9 mouse cellular contexts compared by ENCODE assay signal in genomic region chr15:10648372-10649109, GRCm38 (mm10).
DNase-seq lines count a peak whose midpoint lies in the region; ATAC-seq and TF ChIP-seq lines count a peak whose summit lies in the region.
"Had no signal": no experiment of that assay in that cellular context is flagged by ENCODE, and none has a peak within 500 bp of the region (broad histone marks: within the 10 kb centered on the region; RNA-seq: fewer than 3 reads in every experiment).

No protein-coding gene starts in this region.

- no peak overlapping the region for H3K4me3 ChIP-seq in lung, embryonic 14.5 days (ENCODE audit: low read depth, low read length)
- no peak overlapping the region for H3K4me3 ChIP-seq in forebrain, postnatal 0 days (ENCODE audit: low read depth, low read length)
- H3K4me3 ChIP-seq in kidney, embryonic 14.5 days (ENCODE audit: low read length) = no peak overlapping the region
- H3K4me3 ChIP-seq in layer of hippocampus, adult 2 months = no peak overlapping the region

- H3K36me3 ChIP-seq in lung, embryonic 14.5 days (ENCODE audit: insufficient read depth) = 0 out of 2 replicates have a peak, but pooled peaks cover 3% of the 10 kb centered on the region
- H3K36me3 ChIP-seq in forebrain, postnatal 0 days (ENCODE audit: insufficient read depth) = no peaks in the 10 kb centered on the region
- no peaks in the 10 kb centered on the region for H3K36me3 ChIP-seq in kidney, embryonic 14.5 days (ENCODE audit: control insufficient read depth, insufficient read depth, low read length)
- H3K36me3 ChIP-seq: G1E had no signal

- 4% methylated on average over 6 of the region's 6 CpGs for WGBS in lung, embryonic 14.5 days
- 12% methylated on average over 6 of the region's 6 CpGs for WGBS in forebrain, postnatal 0 days
- 13% methylated on average over 6 of the region's 6 CpGs for WGBS in kidney, embryonic 14.5 days

- H3K9me3 ChIP-seq in lung, embryonic 14.5 days (ENCODE audit: low read depth, low read length) = no peaks in the 10 kb centered on the region
- no peaks in the 10 kb centered on the region for H3K9me3 ChIP-seq in forebrain, postnatal 0 days (ENCODE audit: low read length)
- H3K9me3 ChIP-seq in kidney, embryonic 14.5 days (ENCODE audit: control insufficient read depth, low read length) = no peaks in the 10 kb centered on the region
- H3K9me3 ChIP-seq: G1E had no signal

- no peak overlapping the region for H3K4me2 ChIP-seq in lung, embryonic 14.5 days
- H3K4me2 ChIP-seq in forebrain, postnatal 0 days (ENCODE audit: low read depth) = no peak overlapping the region
- peak overlapping the region; percentile 15; the same call in 1 of the 2 replicates for H3K4me2 ChIP-seq in kidney, embryonic 14.5 days (replicated peaks; ENCODE audit: low read depth, low read length)

- peaks cover 15% of the 10 kb centered on the region for H3K4me1 ChIP-seq in lung, embryonic 14.5 days (ENCODE audit: insufficient read depth)
- peaks cover 6% of the 10 kb centered on the region; the same call in 1 of the 2 replicates for H3K4me1 ChIP-seq in forebrain, postnatal 0 days (ENCODE audit: insufficient read depth)
- peaks cover 30% of the 10 kb centered on the region for H3K4me1 ChIP-seq in kidney, embryonic 14.5 days (ENCODE audit: control insufficient read depth, insufficient read depth, low read length)

- H3K27me3 ChIP-seq in lung, embryonic 14.5 days (ENCODE audit: insufficient read depth, low read length) = no peaks in the 10 kb centered on the region
- no peaks in the 10 kb centered on the region for H3K27me3 ChIP-seq in forebrain, postnatal 0 days (ENCODE audit: insufficient read depth, low read length)
- H3K27me3 ChIP-seq in kidney, embryonic 14.5 days (ENCODE audit: control insufficient read depth, insufficient read depth, low read length) = no peaks in the 10 kb centered on the region

- ATAC-seq in lung, embryonic 14.5 days (ENCODE audit: insufficient read depth) = peak; percentile 96
- peak; percentile 75 for ATAC-seq in forebrain, postnatal 0 days
- ATAC-seq in kidney, embryonic 14.5 days (ENCODE audit: low FRiP score, low TSS enrichment) = peak; percentile 85
- no peak for ATAC-seq in megakaryocyte progenitor cell, adult 5-6 weeks (replicated peaks; ENCODE audit: poor library complexity)

- H3K27ac ChIP-seq in lung, embryonic 14.5 days (ENCODE audit: low read depth) = peak overlapping the region; percentile 6
- H3K27ac ChIP-seq in forebrain, postnatal 0 days (ENCODE audit: low read depth, low read length) = 0 out of 2 replicates have a peak overlapping the region, but pooled peaks have one; percentile 2
- H3K27ac ChIP-seq in kidney, embryonic 14.5 days (ENCODE audit: low read depth, low read length) = peak overlapping the region; percentile 59; the same call in 1 of the 2 replicates
- no peak overlapping the region for H3K27ac ChIP-seq in layer of hippocampus, adult 2 months

- H3K9ac ChIP-seq in lung, embryonic 14.5 days = no peak overlapping the region
- H3K9ac ChIP-seq in forebrain, postnatal 0 days = no peak overlapping the region
- H3K9ac ChIP-seq in kidney, embryonic 14.5 days (ENCODE audit: low read depth, low read length) = no peak overlapping the region

- TF ChIP-seq CTCF in lung, embryonic 14.5 days (IDR thresholded peaks at IDR 0.05; ENCODE audit: low read depth) = no peak
- TF ChIP-seq CTCF in forebrain, postnatal 0 days (IDR thresholded peaks at IDR 0.05; ENCODE audit: low read depth) = no peak
- TF ChIP-seq CTCF in layer of hippocampus, adult 2 months (conservative IDR thresholded peaks at IDR 0.05) = no peak

- DNase-seq in lung, embryonic 14.5 days = peak; percentile 85
- no peak for DNase-seq in lung, postnatal 25 days (ENCODE audit: low spot score)
- DNase-seq in forebrain, postnatal 0 days = no peak
- DNase-seq in neural tube, embryonic 10.5 days (ENCODE audit: extremely low spot score, low spot score) = peak; percentile 49
- no peak for DNase-seq in layer of hippocampus, adult 2 months (ENCODE audit: low spot score in 2 of 2)
- no peak for DNase-seq in left cerebral cortex, adult 11 months (ENCODE audit: low spot score)

Comparison
In these comparisons a context has a peak if more than half of its experiments do, and no peak if none do; other contexts are left out.
1. DNase-seq: peak in lung, embryonic 14.5 days (single experiment) and neural tube, embryonic 10.5 days (single experiment); none in lung, postnatal 25 days (single experiment), forebrain, postnatal 0 days (single experiment), layer of hippocampus, adult 2 months (0 of 2) and left cerebral cortex, adult 11 months (single experiment).